Mouse (Mus musculus): Measurements from ENCODE around the gene Gas7.

GRCm38 (mm10) chr11:67600710-67601430 is 145.6 kb downstream of the Gas7 start:
- TF ChIP-seq POLR2A (IDR thresholded peaks at IDR 0.05; ENCODE audit: insufficient read depth, low read depth, low read length) (no peak), CTCF (IDR thresholded peaks at IDR 0.05) (no peak), EP300 (IDR thresholded peaks at IDR 0.05; ENCODE audit: insufficient read depth, low read depth, low read length) (no peak)

All from heart, adult 2 months (tissue).